Mouse (Mus musculus): Measurements from ENCODE around the gene Serbp1.

DNA sequence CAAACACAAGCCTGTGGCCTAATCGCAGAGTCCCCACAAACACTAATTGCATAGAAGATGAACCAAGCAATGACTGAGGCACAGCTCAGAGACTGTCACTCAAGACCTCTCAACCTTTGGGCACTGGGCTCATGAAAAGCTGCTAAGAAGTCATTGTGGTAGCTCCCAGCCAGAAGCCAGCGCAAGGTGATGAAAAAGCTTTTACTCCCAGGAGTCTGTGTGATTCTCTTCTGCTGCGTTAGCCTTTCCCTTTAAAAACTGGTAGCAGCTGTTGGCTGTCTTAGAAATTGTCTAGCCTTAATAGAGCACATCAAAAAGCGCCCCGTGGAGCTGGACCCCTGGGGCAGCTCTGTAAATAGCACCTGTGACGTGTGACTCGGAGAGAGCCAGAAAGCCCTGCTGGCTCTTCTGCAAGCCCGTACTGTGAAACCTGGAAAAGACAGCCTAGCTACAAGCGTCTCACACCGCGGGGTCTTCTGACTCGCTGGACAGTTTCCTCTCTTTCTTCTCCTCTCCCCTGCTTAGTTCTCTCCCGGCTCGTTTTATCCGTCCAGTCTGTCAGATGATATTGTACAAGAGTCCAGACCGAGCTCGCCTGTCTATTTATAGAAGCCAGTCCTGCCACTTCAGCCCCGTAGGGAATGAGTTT is 9.4 kb upstream of the Serbp1 start:
- TF ChIP-seq POLR2A (IDR thresholded peaks at IDR 0.05; ENCODE audit: control insufficient read depth in 1 of 2, insufficient read depth in 1 of 2, low read depth in 1 of 2, low read length in 2 of 2, poor library complexity in 1 of 2): no peak
- no peak for TF ChIP-seq KAT2A (conservative IDR thresholded peaks at IDR 0.05; ENCODE audit: low read depth, low read length)
- TF ChIP-seq CTCF (IDR thresholded peaks at IDR 0.05 in 2 of 3, conservative IDR thresholded peaks at IDR 0.05 in 1 of 3; ENCODE audit: control insufficient read depth in 1 of 3, insufficient read depth in 1 of 3, low read depth in 2 of 3, low read length in 3 of 3, poor library complexity in 1 of 3, severe bottlenecking in 1 of 3): no peak
- no peak for TF ChIP-seq ZKSCAN1 (IDR thresholded peaks at IDR 0.05; ENCODE audit: low read depth, low read length)
- TF ChIP-seq JUND (IDR thresholded peaks at IDR 0.05; ENCODE audit: low read depth, low read length): no peak
- TF ChIP-seq MAFK (IDR thresholded peaks at IDR 0.05; ENCODE audit: borderline replicate concordance, low read depth, low read length): no peak
- no peak for TF ChIP-seq UBTF (IDR thresholded peaks at IDR 0.05; ENCODE audit: borderline replicate concordance, insufficient read depth, low read depth, low read length)
- no peak for TF ChIP-seq CHD2 (IDR thresholded peaks at IDR 0.05; ENCODE audit: low read length)
- TF ChIP-seq ZC3H11A (IDR thresholded peaks at IDR 0.05; ENCODE audit: low read depth, low read length): no peak
- no peak for TF ChIP-seq GATA1 (IDR thresholded peaks at IDR 0.05; ENCODE audit: low read depth, low read length)
- TF ChIP-seq USF1 (IDR thresholded peaks at IDR 0.05; ENCODE audit: low read depth, low read length): no peak
- no peak for TF ChIP-seq EP300 (IDR thresholded peaks at IDR 0.05; ENCODE audit: low read depth in 1 of 2, low read length in 2 of 2)

Measured in MEL (cell line).